Mouse (Mus musculus): ENCODE measurements around the gene Mapkapk3. TPM values are rescaled to one million over a fixed set of nuclear protein-coding genes. Genes with fewer than 3 reads are reported as not detected.
"Not testable (repeated sequence)": the region's sequence is repeated elsewhere in the genome, so short reads cannot be mapped to it uniquely, and the experiment has no call there.

Mapkapk3 gene
- polyA plus RNA-seq, 1 experiment from 2014 or later, result 1.8 TPM

GRCm38 (mm10) chr9:107323558-107323957 lies 33.9 kb upstream of the Mapkapk3 start:
- no peaks in the 10 kb centered on the region for H3K9me3 ChIP-seq
- no peak overlapping the region for H3K27ac ChIP-seq (replicated peaks)
- WGBS, result 66% methylated on average over 6 of the region's 6 CpGs
- H3K36me3 ChIP-seq, result 0 out of 2 replicates have a peak, but pooled peaks cover 3% of the 10 kb centered on the region
- no peak overlapping the region for H3K9ac ChIP-seq (replicated peaks)
- no peak overlapping the region for H3K4me3 ChIP-seq
- H3K27me3 ChIP-seq, result no peaks in the 10 kb centered on the region
- H3K4me1 ChIP-seq, result no peaks in the 10 kb centered on the region
- H3K4me2 ChIP-seq (replicated peaks), result no peak overlapping the region
- no peak for ATAC-seq (replicated peaks)

GRCm38 (mm10) chr9:107322461-107323050 lies 32.9 kb upstream of the Mapkapk3 start:
- Histone ChIP-seq H3K4me3 (no peak overlapping the region), H3K4me2 (replicated peaks) (no peak overlapping the region), H3K9me3 (no peaks in the 10 kb centered on the region), H3K9ac (replicated peaks) (no peak overlapping the region), H3K27me3 (no peaks in the 10 kb centered on the region), H3K4me1 (no peaks in the 10 kb centered on the region), H3K36me3 (no peaks in the 10 kb centered on the region), H3K27ac (replicated peaks) (no peak overlapping the region)
- WGBS, result 89% methylated on average over 8 of the region's 8 CpGs
- ATAC-seq (replicated peaks), result no peak

GRCm38 (mm10) chr9:107315791-107316190 lies 26.1 kb upstream of the Mapkapk3 start:
- Histone ChIP-seq H3K36me3 (no peaks in the 10 kb centered on the region), H3K27me3 (no peaks in the 10 kb centered on the region), H3K27ac (replicated peaks) (no peak overlapping the region), H3K9me3 (no peaks in the 10 kb centered on the region), H3K4me1 (no peaks in the 10 kb centered on the region), H3K4me2 (replicated peaks) (no peak overlapping the region), H3K9ac (replicated peaks) (no peak overlapping the region), H3K4me3 (no peak overlapping the region)
- 79% methylated on average over 2 of the region's 2 CpGs for WGBS
- ATAC-seq (replicated peaks), result no peak

- no peaks in the 10 kb centered on the region for H3K27me3 ChIP-seq
- no peak overlapping the region for H3K9ac ChIP-seq (replicated peaks)
- no peak overlapping the region for H3K4me2 ChIP-seq (replicated peaks)
- no peaks in the 10 kb centered on the region for H3K36me3 ChIP-seq
- H3K9me3 ChIP-seq, result no peaks in the 10 kb centered on the region
- no peaks in the 10 kb centered on the region for H3K4me1 ChIP-seq
- H3K4me3 ChIP-seq, result no peak overlapping the region
- 93% methylated on average over 3 of the region's 3 CpGs for WGBS
- ATAC-seq (replicated peaks), result no peak
- H3K27ac ChIP-seq (replicated peaks), result no peak overlapping the region
Measured at GRCm38 (mm10) chr9:107313926-107314325, 24.2 kb upstream of the Mapkapk3 start.

GRCm38 (mm10) chr9:107312811-107313584 lies 23.3 kb upstream of the Mapkapk3 start:
- Histone ChIP-seq H3K9me3 (no peaks in the 10 kb centered on the region), H3K4me3 (no peak overlapping the region), H3K36me3 (no peaks in the 10 kb centered on the region), H3K4me2 (replicated peaks) (no peak overlapping the region), H3K27me3 (no peaks in the 10 kb centered on the region), H3K9ac (replicated peaks) (no peak overlapping the region), H3K27ac (replicated peaks) (no peak overlapping the region), H3K4me1 (no peaks in the 10 kb centered on the region)
- 64% methylated on average over 10 of the region's 10 CpGs for WGBS
- ATAC-seq (replicated peaks), result no peak

- no peaks in the 10 kb centered on the region for H3K4me1 ChIP-seq
- 81% methylated on average over 5 of the region's 5 CpGs for WGBS
- no peak for ATAC-seq (replicated peaks)
- no peak overlapping the region for H3K27ac ChIP-seq (replicated peaks)
- H3K36me3 ChIP-seq, result no peaks in the 10 kb centered on the region
- H3K4me2 ChIP-seq (replicated peaks), result no peak overlapping the region
- H3K9ac ChIP-seq (replicated peaks), result no peak overlapping the region
- H3K27me3 ChIP-seq, result no peaks in the 10 kb centered on the region
- H3K4me3 ChIP-seq, result no peak overlapping the region
- no peaks in the 10 kb centered on the region for H3K9me3 ChIP-seq
Measured at GRCm38 (mm10) chr9:107309600-107309999, 19.9 kb upstream of the Mapkapk3 start.

- ATAC-seq (replicated peaks), result no peak
- H3K27ac ChIP-seq (replicated peaks), result no peak overlapping the region
- no peak overlapping the region for H3K9ac ChIP-seq (replicated peaks)
- no peaks in the 10 kb centered on the region for H3K4me1 ChIP-seq
- whole genome bisulfite sequencing, result 82% methylated on average over 9 of the region's 9 CpGs
- no peaks in the 10 kb centered on the region for H3K9me3 ChIP-seq
- no peak overlapping the region for H3K4me3 ChIP-seq
- no peaks in the 10 kb centered on the region for H3K36me3 ChIP-seq
- no peak overlapping the region for H3K4me2 ChIP-seq (replicated peaks)
- H3K27me3 ChIP-seq, result no peaks in the 10 kb centered on the region
Measured at GRCm38 (mm10) chr9:107309171-107309570, 19.5 kb upstream of the Mapkapk3 start.

- Histone ChIP-seq H3K27me3 (no peaks in the 10 kb centered on the region), H3K36me3 (no peaks in the 10 kb centered on the region), H3K4me1 (no peaks in the 10 kb centered on the region), H3K4me3 (no peak overlapping the region), H3K4me2 (replicated peaks) (no peak overlapping the region), H3K27ac (replicated peaks) (no peak overlapping the region), H3K9ac (replicated peaks) (no peak overlapping the region), H3K9me3 (no peaks in the 10 kb centered on the region)
- ATAC-seq (replicated peaks), result no peak
- 91% methylated on average over 9 of the region's 9 CpGs for WGBS
Measured at GRCm38 (mm10) chr9:107308346-107309000, 18.8 kb upstream of the Mapkapk3 start.

GRCm38 (mm10) chr9:107307886-107308285 lies 18.2 kb upstream of the Mapkapk3 start:
- Histone ChIP-seq H3K27me3 (no peaks in the 10 kb centered on the region), H3K36me3 (no peaks in the 10 kb centered on the region), H3K4me1 (no peaks in the 10 kb centered on the region), H3K4me2 (replicated peaks) (no peak overlapping the region), H3K27ac (replicated peaks) (no peak overlapping the region), H3K4me3 (no peak overlapping the region), H3K9me3 (no peaks in the 10 kb centered on the region), H3K9ac (replicated peaks) (no peak overlapping the region)
- no peak for ATAC-seq (replicated peaks)
- 76% methylated on average over 12 of the region's 12 CpGs for WGBS

GRCm38 (mm10) chr9:107307099-107307872 lies 17.6 kb upstream of the Mapkapk3 start:
- no peak overlapping the region for H3K4me2 ChIP-seq (replicated peaks)
- WGBS, result 94% methylated on average over 11 of the region's 11 CpGs
- no peak overlapping the region for H3K4me3 ChIP-seq
- no peaks in the 10 kb centered on the region for H3K27me3 ChIP-seq
- no peaks in the 10 kb centered on the region for H3K36me3 ChIP-seq
- no peak for ATAC-seq (replicated peaks)
- H3K27ac ChIP-seq (replicated peaks), result no peak overlapping the region
- H3K4me1 ChIP-seq, result no peaks in the 10 kb centered on the region
- H3K9ac ChIP-seq (replicated peaks), result no peak overlapping the region
- no peaks in the 10 kb centered on the region for H3K9me3 ChIP-seq

- H3K4me1 ChIP-seq; H3K36me3 ChIP-seq; H3K4me2 ChIP-seq (replicated peaks); H3K9ac ChIP-seq (replicated peaks); H3K4me3 ChIP-seq; H3K27ac ChIP-seq (replicated peaks); H3K27me3 ChIP-seq; H3K9me3 ChIP-seq; ATAC-seq (replicated peaks): not testable (repeated sequence)
- WGBS, result 100% methylated on average over 1 of the region's 1 CpGs
Measured at GRCm38 (mm10) chr9:107306673-107307072, 17.0 kb upstream of the Mapkapk3 start.
